Mouse (Mus musculus): ENCODE measurements around the gene Xpr1. TPM values are rescaled to one million over a fixed set of nuclear protein-coding genes. Genes with fewer than 3 reads are reported as not detected.
A peak's percentile ranks its signal among the peaks of the same experiment; 100 is the strongest.

Xpr1 gene
- polyA plus RNA-seq, 1 experiment = 43.9 TPM

GRCm38 (mm10) chr1:155438525-155438924 lies 21.3 kb upstream of the Xpr1 start:
- no peak for TF ChIP-seq CTCF (IDR thresholded peaks at IDR 0.05; ENCODE audit: low read depth, low read length)
- H3K27ac ChIP-seq (ENCODE audit: insufficient read depth, low read depth, low read length) = no peak overlapping the region
- no peak overlapping the region for H3K4me3 ChIP-seq (ENCODE audit: insufficient read depth, low read length)
- H3K4me1 ChIP-seq (ENCODE audit: control insufficient read depth, insufficient read depth, low read length) = 0 out of 2 replicates have a peak, but pooled peaks cover 3% of the 10 kb centered on the region

GRCm38 (mm10) chr1:155429304-155429703 lies 12.1 kb upstream of the Xpr1 start:
- no peak overlapping the region for H3K4me3 ChIP-seq (ENCODE audit: insufficient read depth, low read length)
- H3K27ac ChIP-seq (ENCODE audit: insufficient read depth, low read depth, low read length) = no peak overlapping the region
- no peak for TF ChIP-seq POLR2A (IDR thresholded peaks at IDR 0.05; ENCODE audit: borderline replicate concordance, low read depth, low read length)
- TF ChIP-seq CTCF (IDR thresholded peaks at IDR 0.05; ENCODE audit: low read depth, low read length) = no peak
- peaks cover 9% of the 10 kb centered on the region for H3K4me1 ChIP-seq (ENCODE audit: control insufficient read depth, insufficient read depth, low read length)

GRCm38 (mm10) chr1:155427126-155427865 lies 10.1 kb upstream of the Xpr1 start:
- H3K27ac ChIP-seq (ENCODE audit: insufficient read depth, low read depth, low read length) = no peak overlapping the region
- peaks cover 9% of the 10 kb centered on the region for H3K4me1 ChIP-seq (ENCODE audit: control insufficient read depth, insufficient read depth, low read length)
- no peak for TF ChIP-seq CTCF (IDR thresholded peaks at IDR 0.05; ENCODE audit: low read depth, low read length)
- TF ChIP-seq POLR2A (IDR thresholded peaks at IDR 0.05; ENCODE audit: borderline replicate concordance, low read depth, low read length) = no peak
- no peak overlapping the region for H3K4me3 ChIP-seq (ENCODE audit: insufficient read depth, low read length)

- Histone ChIP-seq H3K4me1 (ENCODE audit: control insufficient read depth, insufficient read depth, low read length) (peaks cover 9% of the 10 kb centered on the region), H3K4me3 (ENCODE audit: insufficient read depth, low read length) (no peak overlapping the region), H3K27ac (ENCODE audit: insufficient read depth, low read depth, low read length) (no peak overlapping the region)
- TF ChIP-seq CTCF (IDR thresholded peaks at IDR 0.05; ENCODE audit: low read depth, low read length) = no peak
- no peak for TF ChIP-seq POLR2A (IDR thresholded peaks at IDR 0.05; ENCODE audit: borderline replicate concordance, low read depth, low read length)
Observed at GRCm38 (mm10) chr1:155425743-155426315, 8.6 kb upstream of the Xpr1 start.

GRCm38 (mm10) chr1:155425285-155425684 lies 8.1 kb upstream of the Xpr1 start:
- H3K4me3 ChIP-seq (ENCODE audit: insufficient read depth, low read length) = no peak overlapping the region
- TF ChIP-seq POLR2A (IDR thresholded peaks at IDR 0.05; ENCODE audit: borderline replicate concordance, low read depth, low read length) (no peak), CTCF (IDR thresholded peaks at IDR 0.05; ENCODE audit: low read depth, low read length) (no peak)

GRCm38 (mm10) chr1:155423801-155424200 lies 6.6 kb upstream of the Xpr1 start:
- H3K27ac ChIP-seq (ENCODE audit: insufficient read depth, low read depth, low read length) = no peak overlapping the region
- peaks cover 9% of the 10 kb centered on the region for H3K4me1 ChIP-seq (ENCODE audit: control insufficient read depth, insufficient read depth, low read length)
- no peak for TF ChIP-seq CTCF (IDR thresholded peaks at IDR 0.05; ENCODE audit: low read depth, low read length)
- no peak for TF ChIP-seq POLR2A (IDR thresholded peaks at IDR 0.05; ENCODE audit: borderline replicate concordance, low read depth, low read length)
- H3K4me3 ChIP-seq (ENCODE audit: insufficient read depth, low read length) = no peak overlapping the region

More at GRCm38 (mm10) chr1:155425285-155425684, 8.1 kb upstream of the Xpr1 start:
- Histone ChIP-seq H3K27ac (ENCODE audit: insufficient read depth, low read depth, low read length) (no peak overlapping the region), H3K4me1 (ENCODE audit: control insufficient read depth, insufficient read depth, low read length) (peaks cover 9% of the 10 kb centered on the region)

GRCm38 (mm10) chr1:155422022-155422421 lies 4.8 kb upstream of the Xpr1 start:
- Histone ChIP-seq H3K4me3 (ENCODE audit: insufficient read depth, low read length) (no peak overlapping the region), H3K4me1 (ENCODE audit: control insufficient read depth, insufficient read depth, low read length) (peaks cover 13% of the 10 kb centered on the region), H3K27ac (ENCODE audit: insufficient read depth, low read depth, low read length) (no peak overlapping the region)
- TF ChIP-seq POLR2A (IDR thresholded peaks at IDR 0.05; ENCODE audit: borderline replicate concordance, low read depth, low read length) (no peak), CTCF (IDR thresholded peaks at IDR 0.05; ENCODE audit: low read depth, low read length) (no peak)

- H3K27ac ChIP-seq (ENCODE audit: insufficient read depth, low read depth, low read length) = peak overlapping the region; percentile 51
Observed at GRCm38 (mm10) chr1:155416147-155416700, 991 bp downstream of the Xpr1 start.

GRCm38 (mm10) chr1:155415421-155415820 lies 1.8 kb downstream of the Xpr1 start:
- H3K27ac ChIP-seq (ENCODE audit: insufficient read depth, low read depth, low read length) = no peak overlapping the region
- peaks cover 19% of the 10 kb centered on the region for H3K4me1 ChIP-seq (ENCODE audit: control insufficient read depth, insufficient read depth, low read length)
- TF ChIP-seq POLR2A (IDR thresholded peaks at IDR 0.05; ENCODE audit: borderline replicate concordance, low read depth, low read length) = no peak
- no peak for TF ChIP-seq CTCF (IDR thresholded peaks at IDR 0.05; ENCODE audit: low read depth, low read length)
- no peak overlapping the region for H3K4me3 ChIP-seq (ENCODE audit: insufficient read depth, low read length)

More at GRCm38 (mm10) chr1:155416147-155416700, 991 bp downstream of the Xpr1 start:
- Histone ChIP-seq H3K4me1 (ENCODE audit: control insufficient read depth, insufficient read depth, low read length) (peaks cover 19% of the 10 kb centered on the region), H3K4me3 (ENCODE audit: insufficient read depth, low read length) (peak overlapping the region; percentile 82)
- TF ChIP-seq CTCF (IDR thresholded peaks at IDR 0.05; ENCODE audit: low read depth, low read length) = no peak
- TF ChIP-seq POLR2A (IDR thresholded peaks at IDR 0.05; ENCODE audit: borderline replicate concordance, low read depth, low read length) = no peak

GRCm38 (mm10) chr1:155412705-155413104 lies 4.5 kb downstream of the Xpr1 start:
- Histone ChIP-seq H3K4me3 (ENCODE audit: insufficient read depth, low read length) (no peak overlapping the region), H3K27ac (ENCODE audit: insufficient read depth, low read depth, low read length) (peak overlapping the region; percentile 82), H3K4me1 (ENCODE audit: control insufficient read depth, insufficient read depth, low read length) (peaks cover 15% of the 10 kb centered on the region)
- TF ChIP-seq CTCF (IDR thresholded peaks at IDR 0.05; ENCODE audit: low read depth, low read length) (no peak), POLR2A (IDR thresholded peaks at IDR 0.05; ENCODE audit: borderline replicate concordance, low read depth, low read length) (no peak)

All from bone marrow macrophage, adult 2 months (primary cell).